Mouse (Mus musculus): ENCODE data around the gene Akt2.

- TF ChIP-seq MAFK (IDR thresholded peaks at IDR 0.05; ENCODE audit: borderline replicate concordance, low read depth, low read length) (no peak), CTCF (IDR thresholded peaks at IDR 0.05 in 2 of 3, conservative IDR thresholded peaks at IDR 0.05 in 1 of 3; ENCODE audit: control insufficient read depth in 1 of 3, insufficient read depth in 1 of 3, low read depth in 2 of 3, low read length in 3 of 3, poor library complexity in 1 of 3, severe bottlenecking in 1 of 3) (no peak), POLR2A (IDR thresholded peaks at IDR 0.05; ENCODE audit: control insufficient read depth in 1 of 2, insufficient read depth in 1 of 2, low read depth in 1 of 2, low read length in 2 of 2, poor library complexity in 1 of 2) (peak; percentile 55 to 61; a peak in 3 of 4 replicates), SIN3A (IDR thresholded peaks at IDR 0.05; ENCODE audit: low read length) (peak; percentile 85), EP300 (IDR thresholded peaks at IDR 0.05; ENCODE audit: low read depth in 1 of 2, low read length in 2 of 2) (peak in 1 of 2 experiments; percentile 38; a peak in 2 of 4 replicates), MAX (IDR thresholded peaks at IDR 0.05; ENCODE audit: low read length) (peak; percentile 52; the same call in 1 of the 2 replicates), ETS1 (IDR thresholded peaks at IDR 0.05; ENCODE audit: low read depth, low read length) (peak; percentile 53)
Observed at GRCm38 (mm10) chr7:27591266-27592216, at the start of gene Akt2.
